Mouse (Mus musculus): ENCODE measurements around the gene Acad11.

The Acad11 gene

GRCm38 (mm10) chr9:104146683-104147082 is 83.5 kb downstream of the Acad11 start:
- no peak for DNase-seq (ENCODE audit: low read depth, low spot score)

GRCm38 (mm10) chr9:104148969-104149368 is 85.8 kb downstream of the Acad11 start:
- no peak for DNase-seq (ENCODE audit: low read depth, low spot score)

- no peak for DNase-seq (ENCODE audit: low read depth, low spot score)
Observed at GRCm38 (mm10) chr9:104152121-104152520, 88.9 kb downstream of the Acad11 start.

GRCm38 (mm10) chr9:104155100-104155715 is 92.0 kb downstream of the Acad11 start:
- DNase-seq (ENCODE audit: low read depth, low spot score) = no peak

GRCm38 (mm10) chr9:104156506-104156905 is 93.3 kb downstream of the Acad11 start:
- DNase-seq (ENCODE audit: low read depth, low spot score) = no peak

- DNase-seq (ENCODE audit: low read depth, low spot score) = no peak
Observed at GRCm38 (mm10) chr9:104157291-104157690, 94.1 kb downstream of the Acad11 start.

- no peak for DNase-seq (ENCODE audit: low read depth, low spot score)
Observed at GRCm38 (mm10) chr9:104161117-104161516, 97.9 kb downstream of the Acad11 start.

GRCm38 (mm10) chr9:104164194-104164593 is 101.0 kb downstream of the Acad11 start:
- no peak for DNase-seq (ENCODE audit: low read depth, low spot score)

- no peak for DNase-seq (ENCODE audit: low read depth, low spot score)
Observed at GRCm38 (mm10) chr9:104165926-104166325, 102.7 kb downstream of the Acad11 start.

- DNase-seq (ENCODE audit: low read depth, low spot score) = no peak
Observed at GRCm38 (mm10) chr9:104169986-104170385, 106.8 kb downstream of the Acad11 start.

- DNase-seq (ENCODE audit: low read depth, low spot score) = no peak
Observed at GRCm38 (mm10) chr9:104171651-104172050, 108.5 kb downstream of the Acad11 start.

- DNase-seq (ENCODE audit: low read depth, low spot score) = no peak
Observed at GRCm38 (mm10) chr9:104172342-104172741, 109.2 kb downstream of the Acad11 start.

Measured in CD4-positive helper T cell, adult 2 months (primary cell).